Mouse (Mus musculus) heart, embryonic 14.5 days (tissue): ENCODE data around the gene Cinp. TPM values are rescaled to one million over a fixed set of nuclear protein-coding genes. Genes with fewer than 3 reads are reported as not detected.

Source experiments
- ATAC-seq: fragments of 200-750 bp; cut with Nextera tagmentation; 2 replicates; pipeline ENCODE4 v1.8.0; 2017; ENCODE audit warnings: low read depth, moderate TSS enrichment; ENCODE audit not compliant: insufficient number of reproducible peaks, insufficient read depth, low FRiP score
- H3K27ac ChIP-seq, 2 experiments: fragments of 200-500 bp in 1 of 2; fragments of 300-500 bp in 1 of 2; sonication (generic) in 1 of 2; replicated peaks in 1 of 2; 2 replicates each; pipeline ENCODE4 v1.5.1; 2012 to 2014; ENCODE audit warnings: low read depth in 2 of 2, low read length in 2 of 2, control low read depth in 1 of 2, mild to moderate bottlenecking in 1 of 2, mixed read lengths in 1 of 2; ENCODE audit not compliant: control insufficient read depth in 1 of 2, insufficient read depth in 1 of 2
- H3K27me3 ChIP-seq: fragments of 300-500 bp; sonication (generic); 2 replicates; pipeline ENCODE4 v1.6.1; 2014; ENCODE audit warnings: mild to moderate bottlenecking, low read length, control low read depth; ENCODE audit not compliant: control insufficient read depth, insufficient read depth
- H3K36me3 ChIP-seq: fragments of 300-500 bp; sonication (generic); 2 replicates; pipeline ENCODE4 v1.6.1; 2014; ENCODE audit warnings: mild to moderate bottlenecking, control low read depth, low read length, mixed read lengths; ENCODE audit not compliant: control insufficient read depth, insufficient read depth
- H3K4me1 ChIP-seq, 2 experiments: fragments of 200-500 bp in 1 of 2; fragments of 300-500 bp in 1 of 2; sonication (generic) in 1 of 2; 2 replicates each; pipeline ENCODE4 v1.6.1; 2012 to 2014; ENCODE audit warnings: low read length in 2 of 2, control low read depth in 1 of 2, mixed read lengths in 1 of 2; ENCODE audit not compliant: control insufficient read depth in 2 of 2, insufficient read depth in 2 of 2
- H3K4me2 ChIP-seq: fragments of 300-500 bp; sonication (generic); 2 replicates; pipeline ENCODE4 v1.6.1; 2014; ENCODE audit warnings: mild to moderate bottlenecking, low read length
- H3K4me3 ChIP-seq, 2 experiments: fragments of 200-500 bp in 1 of 2; fragments of 300-500 bp in 1 of 2; sonication (generic) in 1 of 2; 2 replicates each; pipeline ENCODE4 v1.5.1; 2012 to 2014; ENCODE audit warnings: low read length in 2 of 2, mild to moderate bottlenecking in 2 of 2, control low read depth in 1 of 2, low read depth in 1 of 2, moderate library complexity in 1 of 2; ENCODE audit not compliant: control insufficient read depth in 1 of 2, insufficient read depth in 1 of 2
- H3K9ac ChIP-seq: fragments of 300-500 bp; sonication (generic); 2 replicates; pipeline ENCODE4 v1.6.1; 2014; ENCODE audit warnings: mild to moderate bottlenecking, low read length
- H3K9me3 ChIP-seq: fragments of 300-500 bp; sonication (generic); 2 replicates; pipeline ENCODE4 v1.6.1; 2016; ENCODE audit warnings: low read length, control low read depth; ENCODE audit not compliant: control insufficient read depth
- WGBS: fragments of 180-500 bp; shearing (Covaris S2); extraction: QIAGEN DNeasy Blood & Tissue Kit; methylation state at CpG from one replicate; pipeline ENCODE4 v1.1.7; 2014; 5-methylcytosine and 5-hydroxymethylcytosine counted together
- polyA plus RNA-seq: library from polyadenylated mRNA; unstranded; fragments of >200 nt; fragmentation: Nextera tagmentation; extraction: Ambion mirVana; gene quantifications from 2 replicates; pipeline ENCODE4 v1.2.1, GENCODE M21; 2014

Gene Cinp
- polyA plus RNA-seq, 1 experiment from 2014 or later, result 67.0 TPM

- under 1% methylated on average over 71 of the region's 71 CpGs for WGBS
- H3K36me3 ChIP-seq, result no peaks in the 10 kb centered on the region
- peak within 1 kb of the TSS; percentile 71 for H3K4me2 ChIP-seq
- ATAC-seq, result peak; percentile 33; the same call in 1 of the 2 replicates
- H3K4me1 ChIP-seq, result peaks cover 8 to 17% of the 10 kb centered on the region in 2 experiments
- H3K4me3 ChIP-seq, result peak within 1 kb of the TSS; percentile 76 to 89
- peak within 1 kb of the TSS; percentile 67 for H3K9ac ChIP-seq
- H3K9me3 ChIP-seq, result no peaks in the 10 kb centered on the region
- H3K27ac ChIP-seq, result no peak within 1 kb of the TSS
- H3K27me3 ChIP-seq, result no peaks in the 10 kb centered on the region
These were observed 48.4 kb downstream of the Cinp start, which contains the start of gene Mok for GRCm38 (mm10) chr12:110840348-110841198. Gene Mok (minus strand): TSS chr12:110840939.

GRCm38 (mm10) chr12:110837850-110838249, 51.1 kb downstream of the Cinp start:
- H3K9ac ChIP-seq, result no peak overlapping the region
- no peak overlapping the region for H3K4me3 ChIP-seq
- H3K27ac ChIP-seq, result no peak overlapping the region
- no peaks in the 10 kb centered on the region for H3K36me3 ChIP-seq
- no peaks in the 10 kb centered on the region for H3K9me3 ChIP-seq
- ATAC-seq, result no peak
- H3K4me1 ChIP-seq, result peaks cover 8 to 17% of the 10 kb centered on the region in 2 experiments
- no peaks in the 10 kb centered on the region for H3K27me3 ChIP-seq
- WGBS, result 92% methylated on average over 8 of the region's 8 CpGs
- H3K4me2 ChIP-seq, result no peak overlapping the region

GRCm38 (mm10) chr12:110837192-110837841, 51.6 kb downstream of the Cinp start:
- Histone ChIP-seq H3K4me3 (no peak overlapping the region), H3K27me3 (no peaks in the 10 kb centered on the region), H3K4me1 (peaks cover 8 to 17% of the 10 kb centered on the region in 2 experiments), H3K4me2 (peak overlapping the region; percentile 19; the same call in 1 of the 2 replicates), H3K36me3 (no peaks in the 10 kb centered on the region), H3K9me3 (no peaks in the 10 kb centered on the region), H3K27ac (peak overlapping the region; percentile 34 to 45), H3K9ac (peak overlapping the region; percentile 52; the same call in 1 of the 2 replicates)
- WGBS, result 43% methylated on average over 5 of the region's 5 CpGs
- no peak for ATAC-seq

- peak overlapping the region; percentile 52; the same call in 1 of the 2 replicates for H3K9ac ChIP-seq
- ATAC-seq, result no peak
- H3K27ac ChIP-seq, result peak overlapping the region; percentile 29 to 34; a peak in 3 of 4 replicates
- H3K4me3 ChIP-seq, result no peak overlapping the region
- H3K4me2 ChIP-seq, result peak overlapping the region; percentile 19; the same call in 1 of the 2 replicates
- H3K9me3 ChIP-seq, result no peaks in the 10 kb centered on the region
- H3K4me1 ChIP-seq, result peaks cover 8 to 17% of the 10 kb centered on the region in 2 experiments
- 53% methylated on average over 6 of the region's 6 CpGs for WGBS
- no peaks in the 10 kb centered on the region for H3K36me3 ChIP-seq
- no peaks in the 10 kb centered on the region for H3K27me3 ChIP-seq
These were observed 52.2 kb downstream of the Cinp start for GRCm38 (mm10) chr12:110836729-110837128.

- H3K4me2 ChIP-seq, result no peak overlapping the region
- H3K36me3 ChIP-seq, result no peaks in the 10 kb centered on the region
- no peak overlapping the region for H3K27ac ChIP-seq
- H3K4me1 ChIP-seq, result peaks cover 8 to 17% of the 10 kb centered on the region in 2 experiments
- no peaks in the 10 kb centered on the region for H3K27me3 ChIP-seq
- no peak overlapping the region for H3K4me3 ChIP-seq
- no peak for ATAC-seq
- no peaks in the 10 kb centered on the region for H3K9me3 ChIP-seq
- 94% methylated on average over 3 of the region's 3 CpGs for WGBS
- no peak overlapping the region for H3K9ac ChIP-seq
These were observed 53.8 kb downstream of the Cinp start for GRCm38 (mm10) chr12:110835182-110835581.

- Histone ChIP-seq H3K4me1 (no peaks in the 10 kb centered on the region), H3K36me3 (no peaks in the 10 kb centered on the region), H3K27ac (no peak overlapping the region), H3K27me3 (no peaks in the 10 kb centered on the region), H3K9me3 (no peaks in the 10 kb centered on the region), H3K4me3 (no peak overlapping the region), H3K9ac (no peak overlapping the region), H3K4me2 (no peak overlapping the region)
- ATAC-seq, result no peak
- WGBS, result 82% methylated on average over 9 of the region's 11 CpGs
These were observed 58.5 kb downstream of the Cinp start for GRCm38 (mm10) chr12:110830293-110831024.

GRCm38 (mm10) chr12:110828908-110829307, 60.0 kb downstream of the Cinp start:
- Histone ChIP-seq H3K4me2 (no peak overlapping the region), H3K9me3 (no peaks in the 10 kb centered on the region), H3K4me1 (no peaks in the 10 kb centered on the region), H3K27ac (no peak overlapping the region), H3K36me3 (no peaks in the 10 kb centered on the region), H3K9ac (no peak overlapping the region), H3K4me3 (no peak overlapping the region), H3K27me3 (no peaks in the 10 kb centered on the region)
- ATAC-seq, result no peak
- whole genome bisulfite sequencing, result 87% methylated on average over 4 of the region's 4 CpGs
